In the genomic region with DNA sequence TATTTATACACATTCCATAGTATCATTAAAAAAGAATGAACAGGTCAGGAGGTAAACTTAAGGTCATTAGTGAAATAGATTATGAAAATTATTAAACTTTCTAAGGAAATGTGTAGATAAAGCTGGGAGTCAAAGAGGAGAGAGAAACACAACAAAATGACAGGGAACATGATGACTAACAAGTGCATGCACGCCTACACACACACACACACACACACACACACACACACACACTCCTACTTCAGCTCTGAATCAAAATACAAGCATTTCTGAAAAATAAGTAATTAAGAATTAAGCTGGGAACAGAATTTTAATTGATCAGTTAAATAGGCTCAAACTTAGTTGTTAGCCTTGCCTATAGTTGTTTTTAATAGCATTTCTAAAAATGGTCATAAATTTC, we compare ENCODE assay signal across 22 mouse cellular contexts.
"Had no signal": no experiment of that assay in that cellular context is flagged by ENCODE, and none has a peak within 500 bp of the region (broad histone marks: within the 10 kb centered on the region; RNA-seq: fewer than 3 reads in every experiment).

No protein-coding gene starts in this region.

- H3K36me3 ChIP-seq: heart, embryonic 13.5 days; heart, embryonic 15.5 days; hindbrain, embryonic 13.5 days; hindbrain, embryonic 15.5 days; kidney, embryonic 15.5 days; limb, embryonic 13.5 days; limb, embryonic 15.5 days; liver, embryonic 12.5 days had no signal

- H3K27me3 ChIP-seq: heart, embryonic 13.5 days; heart, embryonic 15.5 days; hindbrain, embryonic 13.5 days; hindbrain, embryonic 15.5 days; kidney, embryonic 15.5 days; limb, embryonic 13.5 days; limb, embryonic 15.5 days; liver, embryonic 12.5 days had no signal

- DNase-seq: gastrocnemius, postnatal 14 days; gastrocnemius, postnatal 36 days; heart, adult 11 months; heart, adult 2 months; heart, postnatal 14 days; heart, postnatal 36 days; kidney, postnatal 14 days; layer of hippocampus, adult 9-11 months; layer of hippocampus, postnatal 36 days; left cerebral cortex, postnatal 4 days had no signal

- H3K4me2 ChIP-seq: heart, embryonic 11.5 days; heart, embryonic 13.5 days; heart, embryonic 15.5 days; hindbrain, embryonic 13.5 days; hindbrain, embryonic 15.5 days; kidney, embryonic 15.5 days; limb, embryonic 13.5 days; limb, embryonic 15.5 days; liver, embryonic 12.5 days had no signal

- H3K27ac ChIP-seq: heart, adult 2 months; heart, embryonic 13.5 days; heart, embryonic 15.5 days; hindbrain, embryonic 13.5 days; hindbrain, embryonic 15.5 days; hindbrain, postnatal 0 days; kidney, embryonic 15.5 days; kidney, postnatal 0 days; limb, embryonic 13.5 days; limb, embryonic 15.5 days; liver, embryonic 12.5 days; liver, embryonic 14.5 days had no signal

- H3K4me3 ChIP-seq: heart, adult 2 months; heart, embryonic 13.5 days; heart, embryonic 15.5 days; hindbrain, embryonic 13.5 days; hindbrain, embryonic 15.5 days; kidney, embryonic 15.5 days; limb, embryonic 13.5 days; limb, embryonic 15.5 days; liver, embryonic 12.5 days had no signal
